In genomic region chr16:94289138-94290072, GRCm38 (mm10) we compare ENCODE assay signal across 8 mouse cellular contexts. TPM values are rescaled to one million over a fixed set of nuclear protein-coding genes. Genes with fewer than 3 reads are reported as not detected.
A peak's percentile ranks its signal among the peaks of the same experiment; 100 is the strongest.
DNase-seq lines count a peak whose midpoint lies in the region; ATAC-seq and TF ChIP-seq lines count a peak whose summit lies in the region.

No protein-coding gene starts in this region.

- no peaks in the 10 kb centered on the region for H3K79me2 ChIP-seq in macrophage (ENCODE audit: inconsistent target)

- H3K27ac ChIP-seq in bone marrow, adult 2 months (ENCODE audit: control insufficient read depth, insufficient read depth, low read depth, low read length, poor library complexity), result no peak overlapping the region; the same call in 1 of the 2 replicates
- no peak overlapping the region for H3K27ac ChIP-seq in forebrain, embryonic 11.5 days (ENCODE audit: low read depth, low read length)
- H3K27ac ChIP-seq in hindbrain, embryonic 12.5 days, result peak overlapping the region; percentile 60; the same call in 1 of the 2 replicates
- H3K27ac ChIP-seq in left cerebral cortex, adult 2 months, result peak overlapping the region; percentile 62
- no peak overlapping the region for H3K27ac ChIP-seq in macrophage
- H3K27ac ChIP-seq in small intestine, adult 2 months (ENCODE audit: insufficient read depth, low read depth, low read length), result no peak overlapping the region

- 13% methylated on average over 39 of the region's 39 CpGs for WGBS in bone marrow, adult 2 months
- WGBS in forebrain, embryonic 11.5 days, result 16% methylated on average over 35 of the region's 39 CpGs
- 14% methylated on average over 39 of the region's 39 CpGs for WGBS in hindbrain, embryonic 12.5 days
- WGBS in macrophage (ENCODE audit: missing documents), result 19% methylated on average over 29 of the region's 39 CpGs
- WGBS in small intestine, adult 2 months, result 8% methylated on average over 39 of the region's 39 CpGs

- ATAC-seq in forebrain, embryonic 11.5 days (replicated peaks; ENCODE audit: low FRiP score), result peak; percentile 66
- ATAC-seq in hindbrain, embryonic 12.5 days (ENCODE audit: low FRiP score), result peak; percentile 51

- H3K36me3 ChIP-seq in forebrain, embryonic 11.5 days (ENCODE audit: control insufficient read depth, insufficient read depth, low read length), result no peaks in the 10 kb centered on the region
- H3K36me3 ChIP-seq in hindbrain, embryonic 12.5 days, result no peaks in the 10 kb centered on the region
- H3K36me3 ChIP-seq in macrophage (ENCODE audit: inconsistent target), result no peaks in the 10 kb centered on the region
- no peaks in the 10 kb centered on the region for H3K36me3 ChIP-seq in small intestine, adult 2 months (ENCODE audit: control insufficient read depth, insufficient read depth, low read length)

- TF ChIP-seq POLR2A in bone marrow, adult 2 months (IDR thresholded peaks at IDR 0.05; ENCODE audit: borderline replicate concordance, control insufficient read depth, low read depth, low read length), result no peak
- TF ChIP-seq POLR2A in small intestine, adult 2 months (IDR thresholded peaks at IDR 0.05; ENCODE audit: low read depth, low read length), result no peak

- H3K4me3 ChIP-seq in bone marrow, adult 2 months (replicated peaks; ENCODE audit: control insufficient read depth, low read depth, low read length), result peak overlapping the region; percentile 70
- H3K4me3 ChIP-seq in forebrain, embryonic 11.5 days (ENCODE audit: low read depth, low read length), result peak overlapping the region; percentile 85
- H3K4me3 ChIP-seq in hindbrain, embryonic 12.5 days, result peak overlapping the region; percentile 74
- peak overlapping the region; percentile 59 for H3K4me3 ChIP-seq in left cerebral cortex, adult 2 months
- peak overlapping the region; percentile 37 for H3K4me3 ChIP-seq in macrophage (ENCODE audit: inconsistent target)
- peak overlapping the region; percentile 94 for H3K4me3 ChIP-seq in small intestine, adult 2 months (ENCODE audit: low read depth, low read length)

- no peaks in the 10 kb centered on the region; the same call in 1 of the 2 replicates for H3K4me1 ChIP-seq in bone marrow, adult 2 months (ENCODE audit: control insufficient read depth, insufficient read depth, low read length)
- H3K4me1 ChIP-seq in forebrain, embryonic 11.5 days (replicated peaks; ENCODE audit: control insufficient read depth, insufficient read depth, low read length), result peaks cover 2% of the 10 kb centered on the region; the same call in 1 of the 2 replicates
- peaks cover 11% of the 10 kb centered on the region for H3K4me1 ChIP-seq in hindbrain, embryonic 12.5 days
- H3K4me1 ChIP-seq in small intestine, adult 2 months (ENCODE audit: control insufficient read depth, insufficient read depth, insufficient read length, low read length), result peaks cover 3% of the 10 kb centered on the region

- peak overlapping the region; percentile 98 for H3K4me2 ChIP-seq in forebrain, embryonic 11.5 days (ENCODE audit: low read depth, low read length, severe bottlenecking)
- H3K4me2 ChIP-seq in hindbrain, embryonic 12.5 days (replicated peaks), result peak overlapping the region; percentile 96

- no peak for TF ChIP-seq CTCF in bone marrow, adult 2 months (IDR thresholded peaks at IDR 0.05; ENCODE audit: control insufficient read depth, insufficient read depth, low read length)
- TF ChIP-seq CTCF in left cerebral cortex, adult 2 months (IDR thresholded peaks at IDR 0.05), result peak; percentile 36
- no peak for TF ChIP-seq CTCF in small intestine, adult 2 months (IDR thresholded peaks at IDR 0.05; ENCODE audit: extremely low read depth, insufficient read length, insufficient replicate concordance, low read depth, low read length)

- peak overlapping the region; percentile 87 for H3K9ac ChIP-seq in forebrain, embryonic 11.5 days (ENCODE audit: low read length)
- H3K9ac ChIP-seq in hindbrain, embryonic 12.5 days, result peak overlapping the region; percentile 80

- intact Hi-C loops in left cerebral cortex, adult 2 months (cut with DNase I), result loop anchor here (1.0 kb wide), 1 partner anchor 24 kb away; the partner anchor contains the start of gene Hlcs

- DNase-seq in gastrocnemius, postnatal 10 days, result peak; percentile 41
- no peak for DNase-seq in gastrocnemius, adult 18-20 months (ENCODE audit: low spot score)
- DNase-seq in forebrain, embryonic 11.5 days (ENCODE audit: low spot score), result peak; percentile 69
- peak; percentile 59 to 76 for DNase-seq in left cerebral cortex, adult 2 months (ENCODE audit: extremely low spot score in 1 of 2, low spot score in 2 of 2)

- H3K9me3 ChIP-seq in forebrain, embryonic 11.5 days (ENCODE audit: control insufficient read depth, low read length), result no peaks in the 10 kb centered on the region
- no peaks in the 10 kb centered on the region for H3K9me3 ChIP-seq in hindbrain, embryonic 12.5 days (replicated peaks)

- no peaks in the 10 kb centered on the region for H3K27me3 ChIP-seq in forebrain, embryonic 11.5 days (ENCODE audit: control insufficient read depth, insufficient read depth, low read length)
- no peaks in the 10 kb centered on the region for H3K27me3 ChIP-seq in hindbrain, embryonic 12.5 days
- H3K27me3 ChIP-seq in small intestine, adult 2 months (ENCODE audit: control insufficient read depth, insufficient read depth, low read length), result no peaks in the 10 kb centered on the region

RNA-seq across cellular contexts. Expression of gene Hlcs, which starts 24.0 kb away (rescaled TPM):
- 1 to 10 TPM; 7.0 to 7.7 TPM for total RNA-seq in gastrocnemius, postnatal 10 days (2021)
- total RNA-seq in gastrocnemius, adult 18-20 months (2021), result 10 to 100 TPM in 1 of 2 experiments, 1 to 10 TPM in 1; 9.8 to 10.8 TPM
- polyA plus RNA-seq in bone marrow, adult 2 months (2011; ENCODE audit: insufficient read depth, insufficient read length, low replicate concordance, missing spikeins), result 7.0 and 7.5 TPM in 2 replicates
- 13.8 TPM in 2 replicates for polyA plus RNA-seq in forebrain, embryonic 11.5 days (2014; fragmentation: Nextera tagmentation; extraction: Ambion mirVana)
- polyA plus RNA-seq in hindbrain, embryonic 12.5 days (2016; fragmentation: Nextera tagmentation; extraction: Ambion mirVana), result 10.0 and 11.0 TPM in 2 replicates
- 10 to 100 TPM; 16.6 to 17.4 TPM for total RNA-seq in left cerebral cortex, adult 2 months (2021)
- 10 to 100 TPM in 11 of 26 experiments, 1 to 10 TPM in 15; 2.5 to 19.3 (median 9.0) TPM for total RNA-seq in macrophage (2018; cell fraction: chromatin; rRNA removed)
- total RNA-seq in macrophage (2018; cell fraction: cytosol; rRNA removed), result 1 to 10 TPM; 2.1 to 4.9 (median 3.6) TPM
- total RNA-seq in macrophage (2018; cell fraction: nucleus; rRNA removed), result 10 to 100 TPM in 9 of 26 experiments, 1 to 10 TPM in 17; 2.4 to 17.0 (median 8.1) TPM
- polyA plus RNA-seq in macrophage (2018), result 2.8 to 6.0 TPM (median 5.2 TPM) in 3 replicates
- 2.6 and 3.2 TPM in 2 replicates for polyA plus RNA-seq in small intestine, adult 2 months (2012; rRNA removed)

RNA-seq across cellular contexts. Expression of gene Ripply3, which starts 38.8 kb away (rescaled TPM):
- total RNA-seq in gastrocnemius, postnatal 10 days (2021), result 1 to 10 TPM; 1.9 to 3.4 TPM
- 1 to 10 TPM in 1 of 2 experiments, under 1 TPM in 1; 0.43 to 1.4 TPM for total RNA-seq in gastrocnemius, adult 18-20 months (2021)
- polyA plus RNA-seq in bone marrow, adult 2 months (2011; ENCODE audit: insufficient read depth, insufficient read length, low replicate concordance, missing spikeins), result 0.84 and 3.6 TPM in 2 replicates
- polyA plus RNA-seq in forebrain, embryonic 11.5 days (2014; fragmentation: Nextera tagmentation; extraction: Ambion mirVana), result 5.4 and 5.7 TPM in 2 replicates
- polyA plus RNA-seq in hindbrain, embryonic 12.5 days (2016; fragmentation: Nextera tagmentation; extraction: Ambion mirVana), result 3.6 and 3.7 TPM in 2 replicates
- under 1 TPM; 0.29 to 0.51 TPM for total RNA-seq in left cerebral cortex, adult 2 months (2021)
- not detected for total RNA-seq in macrophage (2018; cell fraction: chromatin; rRNA removed)
- total RNA-seq in macrophage (2018; cell fraction: cytosol; rRNA removed), result under 1 TPM in 1 of 26 experiments, not detected in 25; 0.05 TPM
- total RNA-seq in macrophage (2018; cell fraction: nucleus; rRNA removed), result not detected
- not detected in 3 replicates for polyA plus RNA-seq in macrophage (2018)
- 0.47 and 2.5 TPM in 2 replicates for polyA plus RNA-seq in small intestine, adult 2 months (2012; rRNA removed)

Comparison
In these comparisons a context has a peak if more than half of its experiments do, and no peak if none do; other contexts are left out.
1. H3K27ac ChIP-seq: peak in hindbrain, embryonic 12.5 days (single experiment) and left cerebral cortex, adult 2 months (single experiment); none in bone marrow, adult 2 months (single experiment), forebrain, embryonic 11.5 days (single experiment), macrophage (single experiment) and small intestine, adult 2 months (single experiment).
2. H3K4me3 ChIP-seq: peak in every context shown above with its lines; median percentile 94 in small intestine, adult 2 months; 85 in forebrain, embryonic 11.5 days; 74 in hindbrain, embryonic 12.5 days; 70 in bone marrow, adult 2 months; 59 in left cerebral cortex, adult 2 months; 37 in macrophage.